Mouse (Mus musculus) lung, embryonic 16.5 days (tissue): ENCODE measurements at regions not wholly inside any gene's neighbourhood (a gene's known extent, or its start where the extent isn't known, plus 50 kb on each side); places are given as distances from the start of the nearest gene placed in this dataset.

Experiments
- ATAC-seq: fragments of 200-750 bp; cut with Nextera tagmentation; 2 replicates; pipeline ENCODE4 v1.8.0; 2017; ENCODE audit warnings: low read depth, mild to moderate bottlenecking, moderate library complexity
- H3K27ac ChIP-seq: fragments of 300-500 bp; sonication (generic); 2 replicates; pipeline ENCODE4 v1.5.1; 2014; ENCODE audit warnings: mild to moderate bottlenecking, control low read depth, low read length
- H3K27me3 ChIP-seq: fragments of 300-500 bp; sonication (generic); 2 replicates; pipeline ENCODE4 v1.6.1; 2014; ENCODE audit warnings: low read depth, low read length, mixed read lengths; ENCODE audit not compliant: control insufficient read depth, insufficient read depth
- H3K36me3 ChIP-seq: fragments of 300-500 bp; sonication (generic); 2 replicates; pipeline ENCODE4 v1.6.1; 2014; ENCODE audit warnings: low read length; ENCODE audit not compliant: control insufficient read depth, insufficient read depth
- H3K4me1 ChIP-seq: fragments of 300-500 bp; sonication (generic); replicated peaks from 2 replicates; pipeline ENCODE4 v1.6.1; 2014; ENCODE audit warnings: low read length, mixed read lengths; ENCODE audit not compliant: control insufficient read depth, insufficient read depth
- H3K4me2 ChIP-seq: fragments of 300-500 bp; sonication (generic); 2 replicates; pipeline ENCODE4 v1.6.1; 2014; ENCODE audit warnings: low read depth, low read length, control low read depth
- H3K4me3 ChIP-seq: fragments of 300-500 bp; sonication (generic); 2 replicates; pipeline ENCODE4 v1.5.1; 2014; ENCODE audit warnings: mild to moderate bottlenecking, low read length, control low read depth
- H3K9ac ChIP-seq: fragments of 300-500 bp; sonication (generic); 2 replicates; pipeline ENCODE4 v1.6.1; 2014; ENCODE audit warnings: low read length, control low read depth
- H3K9me3 ChIP-seq: fragments of 300-500 bp; sonication (generic); 2 replicates; pipeline ENCODE4 v1.6.1; 2016; ENCODE audit warnings: low read length; ENCODE audit not compliant: control insufficient read depth
- WGBS: fragments of 180-500 bp; shearing (Covaris S2); extraction: QIAGEN DNeasy Blood & Tissue Kit; methylation state at CpG from one replicate; pipeline ENCODE4 v1.1.7; 2014; 5-methylcytosine and 5-hydroxymethylcytosine counted together

DNA sequence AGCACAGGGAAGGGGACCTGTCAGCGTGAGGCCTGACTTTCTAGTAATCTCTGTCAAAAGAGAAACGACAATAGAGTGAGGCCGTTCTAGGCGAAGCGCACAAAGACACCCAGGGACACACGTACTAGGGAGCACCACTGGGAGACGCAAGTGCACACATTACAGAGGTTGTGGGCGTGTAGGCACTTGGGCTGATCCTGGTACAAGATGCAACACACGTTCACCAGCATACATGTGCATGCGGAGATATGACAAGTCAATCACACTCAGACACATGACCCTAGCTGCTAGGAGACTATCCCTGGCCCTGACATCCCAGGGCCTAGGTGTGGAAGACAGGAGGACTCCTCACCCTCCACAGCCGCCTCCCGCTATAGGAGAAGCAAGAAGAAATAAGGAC, 327.4 kb upstream of the Dio3 start:
- no peak overlapping the region for H3K4me3 ChIP-seq
- no peak overlapping the region for H3K4me2 ChIP-seq
- no peak overlapping the region for H3K9ac ChIP-seq
- WGBS: 85% methylated on average over 12 of the region's 12 CpGs
- ATAC-seq: no peak
- no peaks in the 10 kb centered on the region for H3K27me3 ChIP-seq
- no peaks in the 10 kb centered on the region; the same call in 1 of the 2 replicates for H3K9me3 ChIP-seq
- no peaks in the 10 kb centered on the region for H3K36me3 ChIP-seq
- no peak overlapping the region for H3K27ac ChIP-seq
- H3K4me1 ChIP-seq: peaks cover 4% of the 10 kb centered on the region

DNA sequence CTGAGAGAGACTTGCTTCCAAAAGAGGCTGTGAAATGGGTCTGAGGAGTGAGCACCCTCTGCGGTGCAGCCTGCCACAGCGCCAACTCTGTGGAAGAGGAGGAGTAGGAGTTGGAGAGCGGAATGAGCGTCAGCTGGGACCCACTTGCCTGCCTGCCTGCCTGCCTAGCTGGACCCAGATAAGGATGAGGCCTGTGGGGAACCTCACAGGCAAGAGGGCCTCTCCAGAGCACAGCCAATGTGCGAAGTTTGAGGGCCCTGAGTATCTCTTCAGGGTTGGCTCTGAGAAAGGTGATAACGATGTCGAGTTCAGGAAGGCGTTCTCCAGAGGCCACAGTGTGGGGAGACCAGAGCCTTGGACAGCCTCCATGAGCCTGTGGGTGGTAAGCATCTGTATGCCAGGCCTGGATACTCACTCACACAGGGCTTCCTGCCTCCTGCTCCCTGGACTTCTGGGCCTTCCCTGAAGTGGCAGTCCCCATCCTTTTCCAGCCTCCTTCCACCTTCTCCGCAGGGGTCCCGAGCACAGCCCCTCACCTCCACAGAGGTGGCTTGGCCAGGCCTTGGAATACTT, 326.9 kb upstream of the Dio3 start:
- WGBS: 62% methylated on average over 10 of the region's 10 CpGs

DNA sequence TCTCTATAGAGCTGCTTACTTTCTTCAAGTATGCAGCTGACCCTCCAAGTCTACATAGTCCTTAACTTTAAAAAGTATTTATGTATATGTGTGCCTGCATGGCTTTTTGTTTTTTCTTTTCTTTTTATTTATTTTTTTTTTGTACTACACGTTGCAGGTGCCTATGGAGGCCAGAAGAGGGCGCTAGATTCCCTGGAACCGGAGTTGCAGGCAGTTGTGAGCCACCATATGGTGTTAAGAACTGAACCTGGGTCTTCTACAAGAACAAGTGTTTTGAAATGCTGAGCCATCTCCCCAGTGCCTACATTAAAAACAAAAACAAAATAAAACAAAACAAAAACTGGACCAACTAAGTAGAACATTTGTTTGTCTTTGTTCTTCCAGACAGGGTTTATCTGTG, 325.9 kb upstream of the Dio3 start:
- H3K27ac ChIP-seq: no peak overlapping the region
- 65% methylated on average over 3 of the region's 3 CpGs for WGBS
- H3K9me3 ChIP-seq: no peaks in the 10 kb centered on the region; the same call in 1 of the 2 replicates
- no peak for ATAC-seq
- peaks cover under 1% of the 10 kb centered on the region; the same call in 1 of the 2 replicates for H3K4me1 ChIP-seq
- H3K4me3 ChIP-seq: no peak overlapping the region
- no peak overlapping the region for H3K9ac ChIP-seq
- H3K27me3 ChIP-seq: no peaks in the 10 kb centered on the region
- H3K36me3 ChIP-seq: no peaks in the 10 kb centered on the region
- no peak overlapping the region for H3K4me2 ChIP-seq

More for the DNA sequence above, 326.9 kb upstream of the Dio3 start:
- no peak overlapping the region for H3K9ac ChIP-seq
- no peaks in the 10 kb centered on the region for H3K27me3 ChIP-seq
- no peaks in the 10 kb centered on the region for H3K36me3 ChIP-seq
- ATAC-seq: no peak
- no peaks in the 10 kb centered on the region; the same call in 1 of the 2 replicates for H3K9me3 ChIP-seq
- peaks cover 3% of the 10 kb centered on the region; the same call in 1 of the 2 replicates for H3K4me1 ChIP-seq
- H3K4me3 ChIP-seq: no peak overlapping the region
- H3K4me2 ChIP-seq: no peak overlapping the region
- no peak overlapping the region for H3K27ac ChIP-seq

DNA sequence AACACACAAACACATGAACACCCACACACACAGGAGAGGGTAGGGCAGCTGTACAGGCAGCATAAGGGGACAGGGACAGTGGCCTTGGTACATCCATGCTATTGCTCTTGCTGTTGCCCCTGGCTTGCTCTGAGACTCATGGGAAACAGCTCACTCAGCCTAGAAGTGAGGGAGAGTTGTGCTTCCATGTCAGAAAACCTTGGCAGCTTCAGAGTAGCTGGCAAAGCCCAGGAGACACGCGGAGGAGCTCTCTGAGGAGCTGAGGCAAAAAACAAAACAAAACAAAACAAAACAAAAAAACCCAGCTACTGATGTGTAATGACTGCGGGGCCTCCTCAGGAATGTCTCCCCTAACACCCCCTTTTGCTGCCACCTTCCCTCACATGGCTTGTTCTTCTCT, 321.6 kb upstream of the Dio3 start:
- Histone ChIP-seq H3K9ac (no peak overlapping the region), H3K27me3 (no peaks in the 10 kb centered on the region), H3K9me3 (no peaks in the 10 kb centered on the region; the same call in 1 of the 2 replicates), H3K4me3 (no peak overlapping the region), H3K36me3 (no peaks in the 10 kb centered on the region), H3K27ac (no peak overlapping the region), H3K4me2 (no peak overlapping the region), H3K4me1 (peaks cover 3% of the 10 kb centered on the region; the same call in 1 of the 2 replicates)
- 58% methylated on average over 3 of the region's 3 CpGs for WGBS
- ATAC-seq: no peak

DNA sequence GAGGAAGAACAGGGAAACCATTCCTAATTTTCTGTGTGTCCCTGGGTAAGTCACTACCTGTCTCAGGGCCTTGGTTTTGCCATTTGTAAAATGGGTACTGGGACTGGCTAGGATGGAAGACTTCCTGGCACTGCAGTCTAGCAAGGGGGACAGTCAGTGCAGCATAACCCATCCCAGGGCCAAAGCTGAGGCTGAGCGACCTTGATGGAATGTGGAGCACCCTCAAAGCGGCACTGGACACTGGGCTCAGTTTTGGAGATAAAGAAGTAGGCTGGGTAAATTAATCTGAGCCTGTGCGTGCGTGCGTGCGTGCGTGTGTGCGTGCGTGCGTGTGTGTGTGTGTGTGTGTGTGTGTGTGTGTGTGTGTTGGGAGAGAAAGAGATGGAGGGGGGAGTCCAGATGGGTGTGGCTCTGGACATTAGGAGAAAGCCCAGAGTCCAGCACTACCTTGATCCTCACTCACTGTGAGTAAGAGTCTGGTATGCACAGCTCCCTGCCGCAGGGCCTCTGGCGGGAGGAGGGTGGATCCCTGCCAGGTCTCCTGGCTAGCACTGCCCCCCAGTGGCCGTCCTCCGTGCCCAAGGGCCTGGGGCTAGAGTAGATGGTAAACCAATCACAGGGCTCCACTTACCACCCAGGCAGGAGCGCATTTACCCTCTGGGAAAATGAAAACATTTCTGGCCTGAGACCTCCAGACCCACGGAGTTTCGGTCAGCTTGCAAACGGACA, 320.3 kb upstream of the Dio3 start:
- Histone ChIP-seq H3K9me3 (no peaks in the 10 kb centered on the region), H3K27me3 (no peaks in the 10 kb centered on the region), H3K36me3 (no peaks in the 10 kb centered on the region), H3K4me2 (no peak overlapping the region), H3K4me1 (peaks cover 3% of the 10 kb centered on the region; the same call in 1 of the 2 replicates), H3K4me3 (no peak overlapping the region), H3K9ac (no peak overlapping the region), H3K27ac (no peak overlapping the region)
- 43% methylated on average over 18 of the region's 18 CpGs for WGBS
- peak; percentile 90 for ATAC-seq

DNA sequence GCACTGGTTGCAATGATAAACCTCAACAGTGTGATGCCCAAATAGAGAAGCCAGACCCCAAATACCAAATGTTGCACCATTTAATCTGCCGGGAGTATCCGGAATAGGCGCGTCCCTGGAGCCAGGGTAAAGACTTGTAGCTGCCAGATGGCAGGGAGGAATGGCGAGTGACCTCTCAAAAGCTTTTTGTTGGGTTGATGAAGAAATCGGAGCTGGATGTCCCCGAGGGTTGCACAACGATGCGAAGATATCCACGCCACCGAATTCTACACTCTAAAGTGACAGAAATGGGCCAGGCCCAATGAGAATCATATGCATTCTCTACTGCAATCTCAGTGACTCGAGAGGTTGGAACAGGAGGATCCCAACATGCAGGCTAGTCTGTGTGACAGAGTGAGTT, 312.1 kb upstream of the Dio3 start:
- Histone ChIP-seq H3K4me2 (no peak overlapping the region), H3K36me3 (no peaks in the 10 kb centered on the region), H3K4me1 (no peaks in the 10 kb centered on the region), H3K27me3 (no peaks in the 10 kb centered on the region), H3K9me3 (no peaks in the 10 kb centered on the region), H3K4me3 (no peak overlapping the region), H3K9ac (no peak overlapping the region), H3K27ac (no peak overlapping the region)
- ATAC-seq: no peak
- WGBS: 79% methylated on average over 12 of the region's 12 CpGs

DNA sequence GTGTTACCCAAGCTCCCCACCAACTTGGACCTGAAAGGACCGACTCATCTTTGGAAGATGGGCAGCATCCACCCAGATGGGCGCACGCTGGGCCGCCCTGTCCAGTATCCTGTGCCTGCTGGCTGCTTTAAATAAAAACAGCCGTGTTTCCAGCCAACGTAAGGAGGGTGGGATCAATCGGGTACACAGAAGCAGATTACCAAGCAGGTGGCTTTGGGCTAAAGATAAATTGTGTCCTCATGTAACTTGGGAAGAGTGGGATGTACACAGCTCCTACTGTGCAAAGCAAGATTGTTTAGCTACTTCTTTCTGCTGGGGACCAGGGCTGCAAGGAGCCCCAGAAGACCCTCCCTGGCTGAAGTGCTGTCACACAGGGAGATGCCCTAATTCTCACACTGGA, 310.6 kb upstream of the Dio3 start:
- H3K4me2 ChIP-seq: no peak overlapping the region
- H3K36me3 ChIP-seq: no peaks in the 10 kb centered on the region
- no peak overlapping the region for H3K4me3 ChIP-seq
- H3K27me3 ChIP-seq: no peaks in the 10 kb centered on the region
- H3K9ac ChIP-seq: no peak overlapping the region
- 84% methylated on average over 7 of the region's 7 CpGs for WGBS
- H3K9me3 ChIP-seq: no peaks in the 10 kb centered on the region
- H3K27ac ChIP-seq: no peak overlapping the region
- ATAC-seq: no peak
- H3K4me1 ChIP-seq: no peaks in the 10 kb centered on the region

DNA sequence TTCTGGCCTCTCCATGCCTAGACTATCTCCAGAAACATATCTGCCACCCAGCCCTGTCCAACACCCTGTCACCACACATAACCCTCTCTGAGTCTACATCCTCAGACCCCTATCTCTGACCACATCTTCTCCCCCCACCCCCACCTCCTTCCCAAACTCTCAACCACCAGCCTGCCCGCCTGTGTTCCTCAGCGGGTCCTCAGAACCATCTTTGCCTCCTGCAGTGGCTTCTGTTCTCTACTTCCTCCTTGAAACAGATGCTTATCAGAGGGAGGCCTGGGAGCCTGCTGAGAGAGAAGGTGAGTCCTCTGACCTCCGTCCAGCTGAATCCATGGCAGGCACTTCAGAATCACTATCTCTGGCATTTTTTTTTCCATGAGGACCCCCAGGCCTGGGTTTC, 307.4 kb upstream of the Dio3 start:
- Histone ChIP-seq H3K4me1 (no peaks in the 10 kb centered on the region), H3K4me2 (no peak overlapping the region), H3K4me3 (no peak overlapping the region), H3K27ac (no peak overlapping the region), H3K9ac (no peak overlapping the region), H3K36me3 (no peaks in the 10 kb centered on the region), H3K9me3 (no peaks in the 10 kb centered on the region), H3K27me3 (no peaks in the 10 kb centered on the region)
- 50% methylated on average over 3 of the region's 3 CpGs for WGBS
- ATAC-seq: no peak

DNA sequence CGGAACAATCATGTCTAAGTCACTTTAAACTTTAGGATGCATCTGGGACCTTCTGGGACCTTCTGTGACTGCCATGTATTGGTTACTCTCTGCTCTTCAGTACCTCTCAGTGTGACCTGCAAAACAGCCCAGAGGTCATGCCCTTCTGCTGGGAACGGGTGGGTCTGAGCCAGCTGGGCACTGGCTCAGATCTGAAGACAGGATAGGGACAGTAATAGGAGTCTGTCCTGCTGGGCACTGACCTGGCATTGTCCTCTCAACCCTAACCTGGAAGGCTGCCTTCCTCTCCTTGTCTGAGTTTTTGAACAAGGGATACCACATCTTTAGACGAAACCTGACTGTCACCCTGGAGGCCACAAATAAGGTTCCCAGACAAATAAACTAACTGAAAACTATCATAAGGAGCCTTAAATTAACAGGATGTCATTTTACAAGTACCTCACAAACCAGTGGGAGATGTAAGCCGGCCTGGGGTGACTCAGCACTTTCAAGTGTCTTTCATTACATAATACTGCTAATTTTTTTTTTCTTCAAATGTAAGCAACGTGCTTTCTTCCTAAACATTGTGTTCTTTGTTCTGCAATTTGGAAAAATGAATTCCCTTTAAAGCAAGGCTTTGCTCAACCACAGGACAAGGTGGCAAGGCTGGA, 306.4 kb upstream of the Dio3 start:
- Histone ChIP-seq H3K27ac (no peak overlapping the region), H3K9ac (no peak overlapping the region), H3K36me3 (no peaks in the 10 kb centered on the region), H3K4me1 (no peaks in the 10 kb centered on the region), H3K4me3 (no peak overlapping the region), H3K4me2 (no peak overlapping the region), H3K9me3 (no peaks in the 10 kb centered on the region), H3K27me3 (no peaks in the 10 kb centered on the region)
- WGBS: 48% methylated on average over 5 of the region's 5 CpGs
- ATAC-seq: no peak
